Mouse (Mus musculus) thymus, postnatal 4 days (tissue): ENCODE results near the gene Hist1h4f.

Experiments
- DNase-seq: peaks from one replicate; pipeline ENCODE4 v3.0.0; 2021

Hist1h4f gene

GRCm38 (mm10) chr13:23532262-23533075, 19.0 kb downstream of the Hist1h4f start:
- DNase-seq = peak; percentile 45

- peak; percentile 95 for DNase-seq
Measured at GRCm38 (mm10) chr13:23530901-23531875, 20.3 kb downstream of the Hist1h4f start, which contains the start of gene Hist1h4h. Hist1h4h (plus strand) TSS chr13:23531050.

GRCm38 (mm10) chr13:23530181-23530900, 21.1 kb downstream of the Hist1h4f start:
- DNase-seq = peak; percentile 73

GRCm38 (mm10) chr13:23529480-23530165, 21.8 kb downstream of the Hist1h4f start:
- no peak for DNase-seq

GRCm38 (mm10) chr13:23529005-23529404, 22.4 kb downstream of the Hist1h4f start:
- DNase-seq = no peak

GRCm38 (mm10) chr13:23526312-23526711, 25.1 kb downstream of the Hist1h4f start:
- DNase-seq = peak; percentile 87

- DNase-seq = peak; percentile 42
Measured at GRCm38 (mm10) chr13:23525901-23526300, 25.5 kb downstream of the Hist1h4f start.

GRCm38 (mm10) chr13:23524654-23525053, 26.8 kb downstream of the Hist1h4f start:
- peak; percentile 89 for DNase-seq

- no peak for DNase-seq
Measured at GRCm38 (mm10) chr13:23523976-23524375, 27.5 kb downstream of the Hist1h4f start.

GRCm38 (mm10) chr13:23521703-23522102, 29.7 kb downstream of the Hist1h4f start:
- DNase-seq = peak; percentile 93

GRCm38 (mm10) chr13:23519416-23519815, 32.0 kb downstream of the Hist1h4f start:
- peak; percentile 79 for DNase-seq

- peak; percentile 82 for DNase-seq
Measured at GRCm38 (mm10) chr13:23518885-23519284, 32.6 kb downstream of the Hist1h4f start.

- DNase-seq = no peak
Measured at GRCm38 (mm10) chr13:23518295-23518603, 33.2 kb downstream of the Hist1h4f start.

GRCm38 (mm10) chr13:23517603-23518294, 33.7 kb downstream of the Hist1h4f start:
- peak; percentile 93 for DNase-seq

GRCm38 (mm10) chr13:23516822-23517602, 34.4 kb downstream of the Hist1h4f start:
- peak; percentile 85 for DNase-seq

- DNase-seq = no peak
Measured at GRCm38 (mm10) chr13:23515826-23516620, 35.4 kb downstream of the Hist1h4f start.

GRCm38 (mm10) chr13:23515281-23515680, 36.2 kb downstream of the Hist1h4f start:
- DNase-seq = no peak

GRCm38 (mm10) chr13:23513517-23513916, 37.9 kb downstream of the Hist1h4f start:
- no peak for DNase-seq

GRCm38 (mm10) chr13:23510127-23510526, 41.3 kb downstream of the Hist1h4f start:
- DNase-seq = no peak
